ENCODE assay signal across 20 mouse cellular contexts in the genomic region with DNA sequence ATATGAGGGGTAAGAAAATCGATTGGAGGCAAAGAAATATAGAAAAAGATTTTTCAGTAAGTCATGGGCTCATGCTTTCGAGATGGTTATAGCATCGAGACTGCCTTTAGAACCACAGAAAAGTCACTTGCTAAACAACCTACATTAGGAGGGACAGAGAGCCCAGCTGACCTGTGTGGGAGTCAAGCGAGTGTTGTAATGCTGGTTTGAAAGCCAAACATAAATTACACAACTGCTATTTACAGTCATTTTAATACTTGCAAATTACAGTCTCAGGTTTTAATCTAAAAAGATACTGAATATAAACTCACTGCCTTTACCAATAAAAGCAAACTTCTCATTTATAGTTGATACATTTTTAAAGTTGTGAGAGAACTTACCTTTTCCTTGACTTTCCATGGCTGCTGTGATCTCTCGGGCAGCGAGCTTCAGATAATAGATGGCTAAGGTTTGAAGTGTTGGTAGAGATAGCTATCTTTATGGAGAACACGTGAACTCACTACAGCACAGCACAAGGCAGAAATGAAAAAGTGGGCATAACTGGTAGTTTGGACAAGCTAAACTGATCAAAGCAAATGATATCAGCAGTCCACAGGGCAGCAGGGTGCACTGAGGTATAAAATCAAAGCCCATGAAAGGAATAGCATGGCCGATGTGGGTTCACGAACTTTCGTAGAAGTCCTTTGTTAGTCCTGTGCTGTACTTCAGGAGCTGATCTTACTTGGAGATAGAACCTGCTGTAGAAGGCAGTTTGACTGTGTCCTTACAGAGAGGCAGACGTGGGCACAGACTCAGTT. TPM values are rescaled to one million over a fixed set of nuclear protein-coding genes. Genes with fewer than 3 reads are reported as not detected.
DNase-seq lines count a peak whose midpoint lies in the region; ATAC-seq and TF ChIP-seq lines count a peak whose summit lies in the region.
"Had no signal": no experiment of that assay in that cellular context is flagged by ENCODE, and none has a peak within 500 bp of the region (broad histone marks: within the 10 kb centered on the region; RNA-seq: fewer than 3 reads in every experiment).

No protein-coding gene starts in this region.

- H3K4me1 ChIP-seq in heart, embryonic 10.5 days: no peaks in the 10 kb centered on the region
- H3K4me1 ChIP-seq in kidney, postnatal 0 days (replicated peaks; ENCODE audit: insufficient read depth, low read length): no peaks in the 10 kb centered on the region; the same call in 1 of the 2 replicates
- H3K4me1 ChIP-seq in kidney, adult 2 months (ENCODE audit: control insufficient read depth, insufficient read depth, low read length): no peaks in the 10 kb centered on the region

- H3K9me3 ChIP-seq in heart, embryonic 10.5 days: no peaks in the 10 kb centered on the region
- no peaks in the 10 kb centered on the region for H3K9me3 ChIP-seq in kidney, postnatal 0 days (replicated peaks; ENCODE audit: low read length)
- H3K9me3 ChIP-seq: embryonic facial prominence, embryonic 15.5 days; forebrain, embryonic 15.5 days; hindbrain, embryonic 13.5 days had no signal

- H3K36me3 ChIP-seq in heart, embryonic 10.5 days: no peaks in the 10 kb centered on the region
- no peaks in the 10 kb centered on the region for H3K36me3 ChIP-seq in kidney, postnatal 0 days (ENCODE audit: insufficient read depth, low read length)
- H3K36me3 ChIP-seq in kidney, adult 2 months (ENCODE audit: control insufficient read depth, insufficient read depth, low read length): no peaks in the 10 kb centered on the region
- H3K36me3 ChIP-seq: embryonic facial prominence, embryonic 15.5 days; forebrain, embryonic 15.5 days had no signal

- intact Hi-C loops in heart, postnatal 36 days (cut with DNase I): no loop called here

- H3K4me2 ChIP-seq in kidney, postnatal 0 days (ENCODE audit: low read length): no peak overlapping the region
- H3K4me2 ChIP-seq: embryonic facial prominence, embryonic 15.5 days; forebrain, embryonic 15.5 days; hindbrain, embryonic 13.5 days had no signal

- ATAC-seq in kidney, postnatal 0 days (replicated peaks; ENCODE audit: low FRiP score, low read depth): peak; percentile 76
- ATAC-seq: forebrain, embryonic 15.5 days; hindbrain, postnatal 0 days had no signal

- H3K9ac ChIP-seq in kidney, postnatal 0 days (ENCODE audit: low read depth, low read length): no peak overlapping the region
- H3K9ac ChIP-seq: embryonic facial prominence, embryonic 15.5 days; forebrain, embryonic 15.5 days; hindbrain, embryonic 13.5 days had no signal

- no peak for TF ChIP-seq POLR2A in kidney, adult 2 months (IDR thresholded peaks at IDR 0.05; ENCODE audit: low read depth, low read length)

- H3K27me3 ChIP-seq in heart, embryonic 10.5 days (ENCODE audit: insufficient read depth, poor library complexity, severe bottlenecking): no peaks in the 10 kb centered on the region
- no peaks in the 10 kb centered on the region for H3K27me3 ChIP-seq in kidney, postnatal 0 days (ENCODE audit: insufficient read depth, low read length)
- no peaks in the 10 kb centered on the region for H3K27me3 ChIP-seq in kidney, adult 2 months (replicated peaks; ENCODE audit: control insufficient read depth, insufficient read depth, low read length)
- H3K27me3 ChIP-seq: embryonic facial prominence, embryonic 15.5 days; forebrain, embryonic 15.5 days; hindbrain, embryonic 13.5 days had no signal

- WGBS in heart, embryonic 10.5 days: 84% methylated on average over 11 of the region's 11 CpGs
- 47% methylated on average over 11 of the region's 11 CpGs for WGBS in kidney, postnatal 0 days
- 65% methylated on average over 11 of the region's 11 CpGs for WGBS in kidney, adult 2 months

- DNase-seq in heart, embryonic 10.5 days (ENCODE audit: low spot score): peak; percentile 45
- DNase-seq in heart, postnatal 36 days: no peak
- DNase-seq in kidney, postnatal 0 days (ENCODE audit: low spot score): peak; percentile 29
- DNase-seq in kidney, adult 2 months: no peak
- DNase-seq in lung, postnatal 36 days: peak; percentile 48
- no peak for DNase-seq in lung, postnatal 25 days (ENCODE audit: low spot score)
- no peak for DNase-seq in right cerebral cortex, postnatal 14 days
- no peak for DNase-seq in spleen, adult 18-20 months
- DNase-seq: adrenal gland, adult 8-10 months; adrenal gland, postnatal 36 days; cerebellum, adult 2 months; cerebellum, postnatal 10 days; embryo, embryonic 11 days; gastrocnemius, postnatal 10 days; heart, postnatal 10 days had no signal

- H3K27ac ChIP-seq in heart, embryonic 10.5 days: no peak overlapping the region
- H3K27ac ChIP-seq in kidney, postnatal 0 days: no peak overlapping the region
- no peak overlapping the region for H3K27ac ChIP-seq in kidney, adult 2 months (ENCODE audit: insufficient read depth, low read depth, low read length)
- H3K27ac ChIP-seq: embryonic facial prominence, embryonic 15.5 days; forebrain, embryonic 15.5 days; hindbrain, embryonic 13.5 days; hindbrain, postnatal 0 days had no signal

- no peak for TF ChIP-seq CTCF in kidney, postnatal 0 days (IDR thresholded peaks at IDR 0.05; ENCODE audit: low read depth)
- TF ChIP-seq CTCF in kidney, adult 2 months (conservative IDR thresholded peaks at IDR 0.05; ENCODE audit: insufficient read depth, insufficient read length, low read depth, low read length): no peak

- no peak overlapping the region for H3K4me3 ChIP-seq in heart, embryonic 10.5 days
- H3K4me3 ChIP-seq in kidney, postnatal 0 days (replicated peaks; ENCODE audit: low read depth, low read length): no peak overlapping the region
- H3K4me3 ChIP-seq in kidney, adult 2 months (ENCODE audit: insufficient read depth, low read depth, low read length): no peak overlapping the region
- H3K4me3 ChIP-seq: embryonic facial prominence, embryonic 15.5 days; erythroblast, embryonic 14.5 days; forebrain, embryonic 15.5 days; hindbrain, embryonic 13.5 days had no signal

RNA-seq across cellular contexts. Expression of a gene that starts 5.9 kb away (rescaled TPM):
- polyA plus RNA-seq in heart, embryonic 10.5 days (2016; fragmentation: Nextera tagmentation; extraction: Ambion mirVana): 9.2 and 11.1 TPM in 2 replicates
- total RNA-seq in heart, postnatal 36 days (2021): 1 to 10 TPM; 6.4 to 9.3 TPM
- polyA plus RNA-seq in kidney, postnatal 0 days (2015; fragmentation: Nextera tagmentation; extraction: Ambion mirVana): 13.5 and 13.8 TPM in 2 replicates
- 4.9 and 6.1 TPM in 2 replicates for polyA plus RNA-seq in kidney, adult 2 months (2012; rRNA removed)

Comparison
In these comparisons a context has a peak if more than half of its experiments do, and no peak if none do; other contexts are left out.
1. DNase-seq: peak in heart, embryonic 10.5 days (single experiment), kidney, postnatal 0 days (single experiment) and lung, postnatal 36 days (single experiment); none in heart, postnatal 36 days (0 of 2), kidney, adult 2 months (single experiment), lung, postnatal 25 days (single experiment), right cerebral cortex, postnatal 14 days (single experiment) and spleen, adult 18-20 months (0 of 2).